Mouse (Mus musculus) right cerebral cortex, postnatal 4 days (tissue): ENCODE data around the gene Mmrn2.

Experiments
- DNase-seq: peaks from one replicate; pipeline ENCODE4 v3.0.0-alpha.2; 2022

The Mmrn2 gene

DNA sequence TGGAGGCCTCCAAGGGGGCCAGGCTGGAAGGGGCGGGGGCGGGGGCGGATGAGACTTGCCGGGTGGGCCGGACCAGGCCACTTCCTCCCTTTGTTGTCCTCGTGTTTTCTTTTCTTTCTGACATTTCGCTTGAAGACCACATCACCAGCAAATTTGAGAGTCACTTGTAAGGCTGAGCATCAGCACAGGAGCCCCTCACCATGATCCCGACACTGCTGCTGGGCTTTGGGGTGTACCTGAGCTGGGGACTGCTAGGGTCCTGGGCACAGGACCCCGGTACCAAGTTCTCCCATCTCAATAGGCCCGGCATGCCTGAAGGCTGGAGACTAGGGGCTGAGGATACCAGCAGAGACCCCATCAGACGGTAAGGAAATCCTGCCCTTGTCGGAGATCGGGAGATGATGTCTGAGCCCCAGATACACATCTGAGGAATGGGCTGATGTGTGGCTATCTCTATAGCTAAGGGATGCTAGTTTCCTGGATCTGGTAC, at the start of gene Mmrn2:
Gene Mmrn2, plus strand, starts transcription at position 51 of the 490 bp plus-strand sequence.
- DNase-seq: no peak

DNA sequence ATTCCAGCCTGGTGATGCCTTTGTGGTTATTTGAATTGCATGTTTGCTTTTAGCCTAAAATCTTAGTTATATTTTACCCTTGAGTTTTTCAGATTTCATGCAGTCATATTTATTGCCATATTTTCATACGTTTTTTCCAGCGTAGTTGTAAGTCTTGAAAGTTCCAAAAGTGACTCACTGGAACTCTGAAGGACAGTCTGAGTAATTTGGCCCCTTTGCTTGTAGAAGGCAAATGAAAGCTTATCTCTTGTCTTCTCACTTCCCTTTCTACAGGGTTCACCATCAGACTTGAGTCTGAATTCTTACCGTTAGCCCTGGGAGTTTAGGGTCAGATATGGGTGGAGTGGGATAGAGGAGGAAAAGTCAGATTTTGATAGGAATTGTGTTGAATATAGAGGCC, 48.7 kb upstream of the Mmrn2 start:
- no peak for DNase-seq

DNA sequence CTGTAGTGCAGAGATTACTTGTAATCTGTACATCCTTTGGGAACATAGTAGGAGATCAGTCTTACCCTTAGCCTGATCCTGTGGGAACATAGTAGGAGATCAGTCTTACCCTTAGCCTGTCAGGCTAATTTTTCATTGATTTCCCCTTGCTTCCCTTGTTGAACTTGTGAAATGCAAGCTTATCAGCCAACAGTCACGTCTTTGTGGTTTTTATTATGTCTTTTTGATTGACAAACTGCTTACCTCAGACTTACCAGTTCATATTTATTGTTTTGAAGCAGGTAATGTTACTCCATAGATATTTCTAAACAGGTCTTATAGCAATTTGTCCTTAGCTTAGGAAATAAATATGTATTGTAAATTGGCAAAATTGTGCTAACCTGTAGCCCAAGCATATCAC, 47.6 kb upstream of the Mmrn2 start:
- no peak for DNase-seq

DNA sequence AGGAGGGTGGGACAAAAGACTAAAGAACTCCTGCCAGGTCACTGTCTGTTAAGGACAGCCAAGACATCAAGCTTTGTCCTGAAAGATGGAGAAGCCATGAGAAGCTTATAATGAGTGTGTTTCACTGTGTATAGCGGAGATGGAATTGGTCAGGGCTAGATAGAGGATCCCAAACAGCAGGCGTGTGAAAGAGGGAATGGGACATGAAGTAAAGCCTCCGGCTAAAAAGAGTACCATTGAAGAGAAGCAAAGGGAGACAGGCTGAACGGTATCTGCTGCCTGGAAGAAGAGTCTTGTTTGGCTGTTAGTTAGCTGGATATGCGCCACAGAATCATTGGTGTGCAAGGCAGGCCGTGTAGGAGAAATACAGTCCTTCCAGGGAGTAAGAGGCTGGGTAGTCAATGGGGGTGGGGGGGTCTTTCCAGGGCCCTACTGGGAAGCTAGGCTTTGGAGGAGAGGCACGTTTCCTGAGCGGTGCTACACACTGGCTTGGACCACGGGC, 44.6 kb upstream of the Mmrn2 start:
- DNase-seq: no peak

GRCm38 (mm10) chr14:34331886-34332285, 43.4 kb upstream of the Mmrn2 start:
- peak; percentile 40 for DNase-seq

GRCm38 (mm10) chr14:34332476-34332875, 42.8 kb upstream of the Mmrn2 start:
- no peak for DNase-seq

DNA sequence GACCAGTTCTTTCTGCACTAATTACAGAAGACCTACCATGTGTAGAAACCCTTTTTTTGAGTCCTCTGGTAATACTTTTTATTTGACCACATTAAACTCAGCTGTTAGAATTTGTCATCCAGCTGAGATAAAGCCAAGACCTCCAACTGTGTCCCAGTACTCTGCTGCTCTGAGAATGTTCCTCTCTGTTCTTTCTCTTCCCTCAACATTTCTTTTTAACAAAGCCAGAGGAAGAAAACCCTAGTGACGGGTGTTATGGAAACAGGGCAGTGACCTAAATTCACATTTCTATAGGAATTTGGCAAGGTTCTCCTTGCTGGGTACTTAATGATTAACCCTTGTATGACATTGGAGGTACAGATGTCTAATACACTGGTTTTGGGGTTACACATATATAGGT, 35.8 kb upstream of the Mmrn2 start:
- no peak for DNase-seq

DNA sequence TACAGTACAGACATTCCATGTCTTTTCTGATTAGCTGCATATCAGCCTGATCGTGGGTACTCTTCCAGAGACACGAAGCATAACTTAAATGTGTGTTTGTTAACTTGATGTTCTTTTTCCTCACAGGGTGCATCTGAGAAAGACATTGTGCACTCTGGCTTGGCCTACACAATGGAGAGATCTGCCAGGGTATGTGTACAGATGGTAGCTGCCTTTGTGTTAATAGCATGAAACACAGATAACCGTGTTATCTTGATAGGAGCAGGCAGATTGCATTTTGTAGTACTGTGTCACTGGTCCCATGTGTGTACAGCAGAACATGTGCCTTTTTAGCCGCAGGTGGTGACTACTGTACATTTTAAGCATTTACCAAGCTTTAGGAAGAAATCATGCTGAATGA, 33.3 kb upstream of the Mmrn2 start:
- DNase-seq: no peak

DNA sequence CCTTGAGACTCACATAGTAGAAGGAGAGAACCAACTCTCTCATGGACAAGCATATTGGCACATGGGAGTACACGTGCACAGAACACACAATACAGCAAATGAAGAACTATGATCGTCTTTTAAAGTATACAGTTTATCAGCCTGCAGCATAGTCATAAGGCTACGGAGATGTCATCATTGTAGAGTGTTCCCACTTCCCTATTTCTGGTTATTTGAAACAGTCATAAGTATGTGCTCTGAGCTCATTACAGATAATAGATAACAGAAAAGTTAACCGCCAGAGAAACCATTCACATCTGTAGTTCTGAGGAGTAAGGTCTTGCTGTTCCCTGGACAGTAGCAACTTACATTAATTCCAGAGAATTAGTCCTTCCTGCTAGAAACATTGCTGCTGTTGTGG, 32.2 kb upstream of the Mmrn2 start:
- no peak for DNase-seq

DNA sequence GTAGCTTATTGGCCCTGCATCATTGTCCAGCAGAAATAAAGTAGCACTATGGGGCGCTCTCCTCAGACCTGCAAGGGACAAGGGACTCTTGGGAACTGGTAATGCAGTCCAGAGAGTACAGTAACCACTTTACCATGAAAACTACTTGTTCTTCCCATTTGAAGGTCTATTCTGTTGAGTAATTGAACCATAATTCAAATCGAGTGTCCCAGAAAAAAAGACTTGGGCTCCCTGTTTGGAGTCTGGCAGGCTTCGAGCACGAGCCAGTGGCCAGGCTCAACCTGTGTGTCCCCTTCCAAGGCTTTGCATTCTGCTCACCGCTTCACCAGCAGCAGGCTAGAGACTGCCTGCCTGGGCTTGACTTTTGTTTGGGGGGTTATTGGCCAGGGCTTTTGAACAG, 30.9 kb upstream of the Mmrn2 start:
- DNase-seq: no peak

DNA sequence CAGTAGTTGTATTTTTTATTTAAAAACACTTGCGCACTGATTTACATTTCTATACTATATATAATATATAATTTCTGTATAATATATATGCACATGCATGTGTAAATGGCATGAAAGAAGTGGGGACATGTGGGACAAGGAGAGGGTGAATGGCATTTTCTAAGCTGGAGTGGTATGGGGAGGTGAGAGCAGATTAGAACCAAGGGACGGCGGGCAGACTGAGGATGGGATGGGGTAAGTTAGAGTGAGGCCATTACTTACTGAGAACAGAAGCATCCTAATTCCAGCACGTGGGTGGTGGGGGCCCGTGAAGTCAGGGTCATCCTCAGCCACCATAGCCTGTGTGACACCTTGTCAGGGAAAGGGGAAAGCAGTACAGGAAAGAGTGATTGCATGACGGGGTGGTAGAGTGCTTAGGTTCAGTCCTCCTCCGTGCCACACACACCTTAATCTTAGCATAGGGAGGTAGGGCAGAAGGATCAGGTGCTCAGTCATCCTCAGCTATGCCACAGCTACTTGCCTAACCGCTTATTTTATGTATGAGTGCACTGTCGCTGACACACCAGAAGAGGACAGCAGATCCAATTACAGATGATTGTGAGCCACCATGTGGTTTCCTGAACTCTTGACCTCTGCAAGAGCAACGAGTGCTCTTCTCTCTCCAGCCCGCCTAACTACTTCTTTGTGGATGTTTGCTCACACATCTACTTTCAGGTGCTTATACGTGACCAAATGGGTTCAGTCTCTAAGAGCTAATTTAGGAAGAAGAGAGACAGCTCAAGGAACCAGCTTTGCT, 29.3 kb upstream of the Mmrn2 start:
- no peak for DNase-seq

DNA sequence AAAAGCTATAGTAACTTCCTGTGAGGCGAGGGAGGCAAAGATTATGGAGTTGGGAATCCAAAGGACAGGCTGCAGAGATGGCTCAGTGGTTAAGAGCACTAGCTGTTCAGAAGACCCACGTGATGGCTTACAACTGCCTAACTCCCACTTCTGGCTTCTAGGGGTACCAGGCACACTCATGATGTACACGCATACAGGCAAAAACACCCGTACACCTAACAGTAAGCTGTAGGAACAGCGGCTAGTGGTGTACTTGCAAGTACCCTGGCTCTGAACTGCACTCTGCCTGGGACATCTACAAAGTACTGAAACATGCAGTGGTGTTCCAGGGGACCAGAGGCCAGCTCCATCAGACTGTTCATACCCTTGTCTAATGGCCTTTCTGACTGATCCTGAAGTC, 28.2 kb upstream of the Mmrn2 start:
- DNase-seq: no peak

- no peak for DNase-seq
These were observed 27.0 kb upstream of the Mmrn2 start for GRCm38 (mm10) chr14:34348301-34348700.

- no peak for DNase-seq
These were observed 26.3 kb upstream of the Mmrn2 start for GRCm38 (mm10) chr14:34349007-34349406.

GRCm38 (mm10) chr14:34351660-34352059, 23.6 kb upstream of the Mmrn2 start:
- no peak for DNase-seq

DNA sequence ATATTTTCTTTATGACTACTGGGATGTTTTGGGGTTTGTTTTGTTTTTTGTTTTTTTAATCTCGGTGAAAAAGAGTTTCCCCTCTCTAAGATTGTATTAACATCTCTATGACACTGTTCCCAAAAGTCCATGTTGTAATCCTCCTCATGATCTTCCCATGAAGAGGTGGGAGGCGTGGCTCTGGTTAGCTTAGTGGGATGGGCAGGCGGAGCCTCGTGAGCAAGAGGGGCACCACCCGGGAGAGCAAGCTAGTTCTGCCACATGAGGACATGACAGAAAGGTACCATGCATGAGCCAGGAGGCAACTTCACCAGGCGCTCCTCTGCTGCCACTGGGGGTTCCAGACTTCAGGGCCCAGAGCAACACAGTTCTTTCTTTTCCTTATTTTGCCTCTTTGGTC, 22.7 kb upstream of the Mmrn2 start:
- DNase-seq: no peak

GRCm38 (mm10) chr14:34353326-34353725, 21.9 kb upstream of the Mmrn2 start:
- DNase-seq: no peak

DNA sequence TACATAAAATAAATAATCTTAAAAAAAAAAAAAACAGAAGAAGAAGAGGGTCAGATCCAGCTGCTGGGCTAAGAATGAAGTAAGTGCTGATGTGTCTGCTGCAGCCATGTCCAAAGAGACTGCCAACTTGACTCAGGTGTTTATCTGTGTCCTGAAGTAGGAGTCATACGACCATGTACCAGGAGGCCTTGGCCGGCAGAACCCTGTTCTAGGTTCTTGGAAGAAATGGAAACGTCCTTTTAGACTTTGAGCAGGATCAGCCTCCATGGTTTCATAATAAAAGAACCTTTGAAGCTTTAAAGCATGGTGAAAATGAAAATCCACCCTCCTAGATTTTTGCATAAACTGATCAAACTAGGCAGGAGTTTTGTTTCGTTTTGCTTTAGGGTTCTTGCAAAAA, 20.8 kb upstream of the Mmrn2 start:
- no peak for DNase-seq

GRCm38 (mm10) chr14:34355301-34355700, 20.0 kb upstream of the Mmrn2 start, which contains the start of gene Fam25c:
Gene Fam25c, minus strand, starts transcription at chr14:34355433.
- no peak for DNase-seq

DNA sequence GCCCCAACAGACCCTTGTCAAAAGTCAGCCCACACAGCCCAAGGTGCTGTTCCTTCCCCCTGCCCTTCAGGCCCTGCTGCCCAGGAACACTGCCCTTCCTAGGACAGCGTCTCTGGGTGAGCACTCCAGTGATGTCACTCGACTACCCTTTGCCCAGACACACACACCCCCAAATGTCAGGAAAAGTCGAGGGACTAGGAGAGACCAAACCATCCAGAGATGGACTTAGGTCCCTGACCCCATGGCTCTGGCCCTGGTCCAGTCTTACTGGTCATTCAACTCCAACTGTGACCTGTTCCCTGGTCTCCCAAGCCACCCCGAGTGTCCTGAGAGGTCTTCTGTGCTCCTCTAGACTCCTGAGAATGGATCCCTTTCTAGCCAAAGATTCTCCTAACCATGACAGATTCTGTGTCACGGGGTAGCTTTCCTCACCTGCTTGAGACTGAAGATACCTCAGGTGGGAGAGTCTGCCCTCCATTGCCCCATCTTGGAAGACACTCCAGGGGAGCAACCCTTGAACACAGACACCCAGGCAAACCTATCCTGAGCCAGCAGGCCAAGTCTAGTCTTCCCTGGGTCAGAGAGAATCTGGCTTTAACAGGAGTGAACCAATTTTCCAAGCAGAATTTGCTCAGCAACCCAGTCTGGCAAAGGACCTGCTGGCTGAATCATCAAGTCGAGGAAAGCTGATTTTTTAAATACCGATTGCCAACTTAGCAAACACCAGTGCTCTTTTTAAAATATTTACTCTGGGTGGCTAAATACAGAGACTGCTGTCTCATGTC, 17.4 kb upstream of the Mmrn2 start:
- no peak for DNase-seq

DNA sequence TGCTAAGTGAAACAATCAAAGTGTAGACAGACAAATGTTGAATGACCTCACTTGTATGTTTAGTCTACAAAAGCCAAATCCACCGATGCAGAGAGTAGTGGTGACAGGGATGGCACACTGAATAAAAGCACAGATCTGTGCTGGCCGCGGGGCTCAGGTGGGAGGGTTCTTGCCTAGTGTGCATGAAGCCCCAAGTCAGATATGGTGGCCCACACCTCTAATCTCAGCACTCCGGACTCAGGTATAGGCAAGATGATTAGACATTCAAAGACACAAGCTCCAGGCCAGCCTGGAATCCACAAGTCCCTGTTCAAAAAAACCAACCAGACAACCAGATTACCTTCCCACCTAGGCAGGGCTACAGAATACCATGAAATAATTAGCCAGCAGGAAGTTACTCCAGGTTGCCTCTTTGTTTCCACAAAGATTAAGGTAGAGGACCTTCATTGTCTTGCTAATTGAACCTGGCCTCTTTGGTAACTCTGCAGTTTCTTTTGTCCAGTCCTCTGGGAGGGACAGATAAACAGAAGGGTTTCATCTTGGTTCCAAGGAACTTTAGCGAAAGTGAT, 15.5 kb upstream of the Mmrn2 start:
- no peak for DNase-seq

DNA sequence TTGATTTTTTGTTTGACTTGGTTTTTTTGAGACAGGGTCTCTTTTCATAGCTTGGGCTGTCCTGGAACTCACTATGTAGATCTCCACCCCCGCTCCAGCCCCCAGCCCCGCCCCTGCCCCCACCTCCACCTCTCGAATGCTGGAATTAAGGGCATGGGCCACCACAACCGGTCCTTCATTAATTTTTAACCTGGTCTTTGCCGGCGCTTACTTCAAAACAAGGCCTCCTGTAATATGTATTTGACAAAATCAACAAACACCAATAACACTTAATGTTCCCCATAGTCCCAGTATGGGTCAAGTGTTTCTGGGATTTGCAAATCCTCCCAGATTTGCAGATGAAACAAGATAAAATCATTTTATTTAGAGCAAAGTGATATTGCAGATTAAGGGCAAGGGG, 15.0 kb upstream of the Mmrn2 start:
- no peak for DNase-seq

GRCm38 (mm10) chr14:34362135-34362534, 13.1 kb upstream of the Mmrn2 start:
- DNase-seq: no peak
